ENCODE assay signal across 22 mouse cellular contexts in genomic region chr11:103683667-103684334, GRCm38 (mm10). TPM values are rescaled to one million over a fixed set of nuclear protein-coding genes. Genes with fewer than 3 reads are reported as not detected.
DNase-seq lines count a peak whose midpoint lies in the region; ATAC-seq and TF ChIP-seq lines count a peak whose summit lies in the region.
"Had no signal": no experiment of that assay in that cellular context is flagged by ENCODE, and none has a peak within 500 bp of the region (broad histone marks: within the 10 kb centered on the region; RNA-seq: fewer than 3 reads in every experiment).

No protein-coding gene starts in this region.

- H3K9ac ChIP-seq in heart, embryonic 15.5 days, result no peak overlapping the region
- H3K9ac ChIP-seq: embryonic facial prominence, embryonic 12.5 days; hindbrain, embryonic 14.5 days; liver, embryonic 12.5 days; lung, embryonic 15.5 days; neural tube, embryonic 13.5 days had no signal

- H3K36me3 ChIP-seq in heart, embryonic 15.5 days, result peaks cover 74% of the 10 kb centered on the region
- peaks cover 98% of the 10 kb centered on the region for H3K36me3 ChIP-seq in midbrain, embryonic 10.5 days

- peak; percentile 53; the same call in 1 of the 2 replicates for ATAC-seq in heart, embryonic 15.5 days (replicated peaks; ENCODE audit: insufficient number of reproducible peaks, insufficient read depth, low FRiP score, low read depth)
- ATAC-seq: liver, embryonic 12.5 days had no signal

- TF ChIP-seq POLR2A in bone marrow macrophage, adult 2 months (IDR thresholded peaks at IDR 0.05; ENCODE audit: borderline replicate concordance, low read depth, low read length), result no peak

- TF ChIP-seq CTCF in bone marrow macrophage, adult 2 months (IDR thresholded peaks at IDR 0.05; ENCODE audit: low read depth, low read length), result no peak

- H3K4me2 ChIP-seq in heart, embryonic 15.5 days, result no peak overlapping the region
- H3K4me2 ChIP-seq: embryonic facial prominence, embryonic 12.5 days; hindbrain, embryonic 14.5 days; liver, embryonic 12.5 days; lung, embryonic 15.5 days; neural tube, embryonic 13.5 days had no signal

- intact Hi-C loops in gastrocnemius, postnatal 36 days (cut with DNase I), result no loop called here

- no peaks in the 10 kb centered on the region for H3K9me3 ChIP-seq in heart, embryonic 15.5 days (replicated peaks)
- H3K9me3 ChIP-seq in midbrain, embryonic 10.5 days (replicated peaks), result no peaks in the 10 kb centered on the region
- H3K9me3 ChIP-seq: embryonic facial prominence, embryonic 12.5 days; limb, embryonic 10.5 days; liver, embryonic 12.5 days; lung, embryonic 15.5 days; megakaryocyte, embryonic 14.5 days; neural tube, embryonic 13.5 days had no signal

- peaks cover 27% of the 10 kb centered on the region for H3K4me1 ChIP-seq in heart, embryonic 15.5 days (replicated peaks)
- peaks cover 49% of the 10 kb centered on the region for H3K4me1 ChIP-seq in bone marrow macrophage, adult 2 months (ENCODE audit: control insufficient read depth, insufficient read depth, low read length)
- no peaks in the 10 kb centered on the region for H3K4me1 ChIP-seq in midbrain, embryonic 10.5 days
- H3K4me1 ChIP-seq: embryonic facial prominence, embryonic 12.5 days; liver, embryonic 12.5 days; lung, embryonic 15.5 days had no signal

- H3K27ac ChIP-seq in heart, embryonic 15.5 days, result peak overlapping the region; percentile 9; the same call in 1 of the 2 replicates
- H3K27ac ChIP-seq in bone marrow macrophage, adult 2 months (ENCODE audit: insufficient read depth, low read depth, low read length), result peak overlapping the region; percentile 20
- no peak overlapping the region for H3K27ac ChIP-seq in midbrain, embryonic 10.5 days (replicated peaks)
- H3K27ac ChIP-seq: embryonic facial prominence, embryonic 12.5 days; hindbrain, embryonic 14.5 days; limb, embryonic 10.5 days; liver, embryonic 12.5 days; lung, embryonic 15.5 days; neural tube, embryonic 13.5 days had no signal

- H3K4me3 ChIP-seq in heart, embryonic 15.5 days, result no peak overlapping the region
- no peak overlapping the region for H3K4me3 ChIP-seq in bone marrow macrophage, adult 2 months (ENCODE audit: insufficient read depth, low read length)
- H3K4me3 ChIP-seq in midbrain, embryonic 10.5 days, result no peak overlapping the region
- H3K4me3 ChIP-seq: embryonic facial prominence, embryonic 12.5 days; limb, embryonic 10.5 days; liver, embryonic 12.5 days; lung, embryonic 15.5 days; megakaryocyte, embryonic 14.5 days; neural tube, embryonic 13.5 days had no signal

- no peak for DNase-seq in heart, adult 11 months
- DNase-seq in adipocyte (ENCODE audit: low spot score), result peak; percentile 16
- DNase-seq in cerebellum, postnatal 36 days, result no peak
- DNase-seq in gastrocnemius, postnatal 36 days, result no peak
- DNase-seq in midbrain, embryonic 10.5 days (ENCODE audit: low spot score), result no peak
- DNase-seq: cerebellum, adult 11-12 months; kidney, adult 2 months; kidney, postnatal 4 days had no signal

- 74% methylated on average over 11 of the region's 11 CpGs for WGBS in heart, embryonic 15.5 days
- WGBS in midbrain, embryonic 10.5 days, result 88% methylated on average over 11 of the region's 11 CpGs

- no peaks in the 10 kb centered on the region for H3K27me3 ChIP-seq in heart, embryonic 15.5 days
- H3K27me3 ChIP-seq in midbrain, embryonic 10.5 days (ENCODE audit: low read depth, poor library complexity, severe bottlenecking), result no peaks in the 10 kb centered on the region
- H3K27me3 ChIP-seq: embryonic facial prominence, embryonic 12.5 days; liver, embryonic 12.5 days; lung, embryonic 15.5 days; megakaryocyte, embryonic 14.5 days; neural tube, embryonic 13.5 days had no signal

RNA-seq across cellular contexts. Expression of gene Gosr2, which starts 13.9 kb away (rescaled TPM):
- 51.4 and 64.5 TPM in 2 replicates for polyA plus RNA-seq in heart, embryonic 15.5 days (2015; fragmentation: Nextera tagmentation; extraction: Ambion mirVana)
- 52.4 and 56.7 TPM in 2 replicates for polyA plus RNA-seq in bone marrow macrophage, adult 2 months (2012; ENCODE audit: insufficient read depth, insufficient read length, missing spikeins)
- total RNA-seq in gastrocnemius, postnatal 36 days (2021), result 10 to 100 TPM; 33.1 to 36.2 TPM
- 95.6 and 105 TPM in 2 replicates for polyA plus RNA-seq in midbrain, embryonic 10.5 days (2016; fragmentation: Nextera tagmentation; extraction: Ambion mirVana)

RNA-seq across cellular contexts. Expression of gene Rprml, which starts 34.4 kb away (rescaled TPM):
- 0.29 TPM in 1 of 2 replicates, not detected in the other for polyA plus RNA-seq in heart, embryonic 15.5 days (2015; fragmentation: Nextera tagmentation; extraction: Ambion mirVana)
- not detected in 2 replicates for polyA plus RNA-seq in bone marrow macrophage, adult 2 months (2012; ENCODE audit: insufficient read depth, insufficient read length, missing spikeins)
- total RNA-seq in gastrocnemius, postnatal 36 days (2021), result not detected
- polyA plus RNA-seq in midbrain, embryonic 10.5 days (2016; fragmentation: Nextera tagmentation; extraction: Ambion mirVana), result 0.14 TPM in 1 of 2 replicates, not detected in the other
- total RNA-seq: common myeloid progenitor, adult 5-6 weeks; heart, adult 8-10 months had no signal
- polyA plus RNA-seq: hindbrain, embryonic 14.5 days; kidney, adult 2 months; liver, embryonic 12.5 days; lung, embryonic 15.5 days; neural tube, embryonic 13.5 days had no signal

RNA-seq across cellular contexts. Expression of gene Lyzl6, which starts 45.1 kb away (rescaled TPM):
- not detected in 2 replicates for polyA plus RNA-seq in heart, embryonic 15.5 days (2015; fragmentation: Nextera tagmentation; extraction: Ambion mirVana)
- polyA plus RNA-seq in bone marrow macrophage, adult 2 months (2012; ENCODE audit: insufficient read depth, insufficient read length, missing spikeins), result not detected in 2 replicates
- total RNA-seq in gastrocnemius, postnatal 36 days (2021), result not detected
- not detected in 2 replicates for polyA plus RNA-seq in midbrain, embryonic 10.5 days (2016; fragmentation: Nextera tagmentation; extraction: Ambion mirVana)
- total RNA-seq: common myeloid progenitor, adult 5-6 weeks; heart, adult 8-10 months; layer of hippocampus, postnatal 25 days had no signal
- polyA plus RNA-seq: embryonic facial prominence, embryonic 12.5 days; frontal cortex, adult 2 months; hindbrain, embryonic 14.5 days; kidney, adult 2 months; limb, embryonic 10.5 days; liver, embryonic 12.5 days; lung, embryonic 15.5 days; neural tube, embryonic 13.5 days; urinary bladder, adult 2 months had no signal
